Mouse (Mus musculus) thymus, adult 2 months (tissue): ENCODE results near the gene Pdhb. TPM values are rescaled to one million over a fixed set of nuclear protein-coding genes. Genes with fewer than 3 reads are reported as not detected.

ENCODE experiments used
- DNase-seq: peaks from one replicate; pipeline ENCODE4 v3.0.0; 2021
- H3K27ac ChIP-seq: fragments of 200-500 bp; 2 replicates; pipeline ENCODE4 v1.5.1; 2012; ENCODE audit warnings: low read length, control low read depth; ENCODE audit not compliant: control insufficient read depth, insufficient read depth
- H3K27me3 ChIP-seq: fragments of 200-500 bp; 2 replicates; pipeline ENCODE4 v1.6.1; 2012; ENCODE audit warnings: mild to moderate bottlenecking, low read length, moderate library complexity, mixed read lengths; ENCODE audit not compliant: control insufficient read depth, insufficient read depth
- H3K36me3 ChIP-seq: fragments of 200-500 bp; 2 replicates; pipeline ENCODE4 v1.6.1; 2012; ENCODE audit warnings: mild to moderate bottlenecking, low read length, moderate library complexity; ENCODE audit not compliant: control insufficient read depth, insufficient read depth
- H3K4me1 ChIP-seq: fragments of 200-500 bp; replicated peaks from 2 replicates; pipeline ENCODE4 v1.6.1; 2012; ENCODE audit warnings: low read length; ENCODE audit not compliant: control insufficient read depth, insufficient read depth
- H3K4me3 ChIP-seq: fragments of 200-500 bp; 2 replicates; pipeline ENCODE4 v1.5.1; 2012; ENCODE audit warnings: mild to moderate bottlenecking, low read length, control low read depth, moderate library complexity; ENCODE audit not compliant: control insufficient read depth, insufficient read depth
- CTCF ChIP-seq: fragments of 200-500 bp; IDR thresholded peaks from 2 replicates; pipeline ENCODE4 v1.5.1; 2012; ENCODE audit warnings: mild to moderate bottlenecking, control low read depth, low read length, moderate library complexity, borderline replicate concordance; ENCODE audit not compliant: control insufficient read depth, poor library complexity, insufficient read depth; ENCODE audit errors: extremely low read depth
- POLR2A ChIP-seq: fragments of 200-500 bp; IDR thresholded peaks from 2 replicates; pipeline ENCODE4 v1.6.1; 2012; ENCODE audit warnings: mild to moderate bottlenecking, low read length, control low read depth, moderate library complexity; ENCODE audit not compliant: control insufficient read depth, poor library complexity, insufficient read depth; ENCODE audit errors: extremely low read depth
- WGBS: fragments of 180-500 bp; shearing (Covaris S2); methylation state at CpG from one replicate; pipeline ENCODE4 v1.1.7; 2018; 5-methylcytosine and 5-hydroxymethylcytosine counted together
- polyA plus RNA-seq: library from polyadenylated mRNA; depleted of rRNA; stranded (reverse); fragments of >200 nt; gene quantifications from 2 replicates; pipeline ENCODE4 v1.2.3, GENCODE M21; 2012

Gene Pdhb
- polyA plus RNA-seq, 1 experiment = 88.9 TPM

GRCm38 (mm10) chr14:8148842-8149241 is 24.0 kb downstream of the Pdhb start:
- TF ChIP-seq POLR2A = no peak
- TF ChIP-seq CTCF = no peak
- Histone ChIP-seq H3K4me1 (no peaks in the 10 kb centered on the region), H3K4me3 (no peak overlapping the region), H3K36me3 (peaks cover 24% of the 10 kb centered on the region), H3K27me3 (no peaks in the 10 kb centered on the region), H3K27ac (no peak overlapping the region)
- WGBS = 94% methylated on average over 8 of the region's 8 CpGs
- no peak for DNase-seq

GRCm38 (mm10) chr14:8146611-8147223 is 26.1 kb downstream of the Pdhb start:
- Histone ChIP-seq H3K27ac (no peak overlapping the region), H3K27me3 (no peaks in the 10 kb centered on the region), H3K4me3 (no peak overlapping the region), H3K36me3 (peaks cover 24% of the 10 kb centered on the region), H3K4me1 (no peaks in the 10 kb centered on the region)
- TF ChIP-seq CTCF (no peak), POLR2A (no peak)
- DNase-seq = no peak
- WGBS = 95% methylated on average over 11 of the region's 11 CpGs

GRCm38 (mm10) chr14:8145594-8146558 is 26.9 kb downstream of the Pdhb start:
- no peak for DNase-seq
- no peak overlapping the region for H3K4me3 ChIP-seq
- no peak for TF ChIP-seq CTCF
- TF ChIP-seq POLR2A = no peak
- no peaks in the 10 kb centered on the region for H3K4me1 ChIP-seq
- H3K36me3 ChIP-seq = peaks cover 29% of the 10 kb centered on the region
- no peaks in the 10 kb centered on the region for H3K27me3 ChIP-seq
- WGBS = 96% methylated on average over 13 of the region's 13 CpGs
- H3K27ac ChIP-seq = no peak overlapping the region

- H3K27ac ChIP-seq = no peak overlapping the region
- peaks cover 24% of the 10 kb centered on the region for H3K36me3 ChIP-seq
- 0 out of 2 replicates have a peak, but pooled peaks cover 2% of the 10 kb centered on the region for H3K4me1 ChIP-seq
- WGBS = 80% methylated on average over 2 of the region's 2 CpGs
- TF ChIP-seq CTCF (no peak), POLR2A (no peak)
- H3K4me3 ChIP-seq = no peak overlapping the region
- no peaks in the 10 kb centered on the region for H3K27me3 ChIP-seq
- peak; percentile 33 for DNase-seq
These were observed 31.7 kb downstream of the Pdhb start for GRCm38 (mm10) chr14:8141131-8141530.

- WGBS = 82% methylated on average over 23 of the region's 23 CpGs
- TF ChIP-seq CTCF = no peak
- TF ChIP-seq POLR2A = no peak
- DNase-seq = peak; percentile 26
- H3K4me3 ChIP-seq = no peak overlapping the region
- H3K27ac ChIP-seq = no peak overlapping the region
- H3K36me3 ChIP-seq = peaks cover 23% of the 10 kb centered on the region
- 0 out of 2 replicates have a peak, but pooled peaks cover 2% of the 10 kb centered on the region for H3K4me1 ChIP-seq
- no peaks in the 10 kb centered on the region for H3K27me3 ChIP-seq
These were observed 32.8 kb downstream of the Pdhb start for GRCm38 (mm10) chr14:8139724-8140710.

GRCm38 (mm10) chr14:8135130-8135529 is 37.7 kb downstream of the Pdhb start:
- no peak for DNase-seq
- TF ChIP-seq POLR2A (no peak), CTCF (no peak)
- Histone ChIP-seq H3K4me3 (no peak overlapping the region), H3K27ac (no peak overlapping the region), H3K36me3 (no peaks in the 10 kb centered on the region; the same call in 1 of the 2 replicates), H3K27me3 (no peaks in the 10 kb centered on the region), H3K4me1 (0 out of 2 replicates have a peak, but pooled peaks cover under 1% of the 10 kb centered on the region)
- WGBS = 95% methylated on average over 3 of the region's 3 CpGs
